Mouse (Mus musculus) hindbrain, embryonic 12.5 days (tissue): Measurements from ENCODE around the gene Coq9. TPM values are rescaled to one million over a fixed set of nuclear protein-coding genes. Genes with fewer than 3 reads are reported as not detected.

Source experiments
- polyA plus RNA-seq: library from polyadenylated mRNA; unstranded; fragments of >200 nt; fragmentation: Nextera tagmentation; extraction: Ambion mirVana; gene quantifications from 2 replicates; pipeline ENCODE4 v1.2.1, GENCODE M21; 2016

Gene Coq9
- polyA plus RNA-seq, 1 experiment from 2014 or later, result 52.6 TPM

Other genes with a start within 250 kb of the Coq9 start
- 53.6 and 54.8 TPM in 2 replicates for gene Rspry1, start 236.4 kb upstream of the Coq9 start, polyA plus RNA-seq
- 89.6 and 99.7 TPM in 2 replicates for gene Fam192a, start 236.3 kb upstream of the Coq9 start, polyA plus RNA-seq
- 205 and 223 TPM in 2 replicates for gene Arl2bp, start 171.7 kb upstream of the Coq9 start, polyA plus RNA-seq
- gene Pllp, start 142.0 kb upstream of the Coq9 start, polyA plus RNA-seq, result 0.25 and 0.41 TPM in 2 replicates
- not detected in 2 replicates for gene Ccl22, start 92.7 kb upstream of the Coq9 start, polyA plus RNA-seq
- gene Cx3cl1, start 66.3 kb upstream of the Coq9 start, polyA plus RNA-seq, result 10.6 and 14.2 TPM in 2 replicates
- not detected in 2 replicates for gene Ccl17, start 27.9 kb upstream of the Coq9 start, polyA plus RNA-seq
- gene Ciapin1, start within 50 bp of the Coq9 start, polyA plus RNA-seq, result 169 and 178 TPM in 2 replicates
- 120 and 129 TPM in 2 replicates for gene Polr2c, start 19.1 kb downstream of the Coq9 start, polyA plus RNA-seq
- gene Dok4, start 38.0 kb downstream of the Coq9 start, polyA plus RNA-seq, result 28.4 and 29.9 TPM in 2 replicates
- gene Ccdc102a, start 79.8 kb downstream of the Coq9 start, polyA plus RNA-seq, result 30.8 and 30.9 TPM in 2 replicates
- 0.12 TPM in 1 of 2 replicates, not detected in the other for gene Adgrg5, start 85.4 kb downstream of the Coq9 start, polyA plus RNA-seq
- gene Adgrg1, start 136.4 kb downstream of the Coq9 start, polyA plus RNA-seq, result 187 and 194 TPM in 2 replicates
- gene Adgrg3, start 179.4 kb downstream of the Coq9 start, polyA plus RNA-seq, result 1.9 TPM in 2 replicates
- 1.3 and 2.3 TPM in 2 replicates for gene Drc7, start 216.8 kb downstream of the Coq9 start, polyA plus RNA-seq
- 36.2 and 39.4 TPM in 2 replicates for gene Katnb1, start 242.9 kb downstream of the Coq9 start, polyA plus RNA-seq